Mouse (Mus musculus): Measurements from ENCODE around the gene Ngfr. TPM values are rescaled to one million over a fixed set of nuclear protein-coding genes. Genes with fewer than 3 reads are reported as not detected.

The Ngfr gene
- 40.8 and 73.9 TPM in 2 replicates for polyA plus RNA-seq (2014; fragmentation: Nextera tagmentation; extraction: Ambion mirVana)

- under 1% methylated on average over 32 of the region's 39 CpGs for WGBS
- peak within 1 kb of the TSS; percentile 77 for H3K4me2 ChIP-seq (ENCODE audit: low read depth, low read length)
- peak within 1 kb of the TSS; percentile 68 for H3K9ac ChIP-seq (replicated peaks; ENCODE audit: low read depth, low read length)
- peak; percentile 76 for ATAC-seq (ENCODE audit: low read depth)
- no peaks in the 10 kb centered on the region for H3K36me3 ChIP-seq (ENCODE audit: control insufficient read depth, insufficient read depth, low read length)
- peak within 1 kb of the TSS; percentile 47 for H3K4me3 ChIP-seq (ENCODE audit: low read depth, low read length)
- peaks cover 24% of the 10 kb centered on the region for H3K4me1 ChIP-seq (ENCODE audit: control insufficient read depth, insufficient read depth, low read length)
- H3K27me3 ChIP-seq (ENCODE audit: control insufficient read depth, insufficient read depth, low read length), result peaks cover 9% of the 10 kb centered on the region; the same call in 1 of the 2 replicates
- no peaks in the 10 kb centered on the region for H3K9me3 ChIP-seq (ENCODE audit: control insufficient read depth, low read length)
- peak within 1 kb of the TSS; percentile 78 for H3K27ac ChIP-seq (ENCODE audit: low read depth, low read length)
Observed at GRCm38 (mm10) chr11:95587423-95587951, at the start of gene Ngfr. Gene Ngfr (minus strand): TSS chr11:95587735.

GRCm38 (mm10) chr11:95635030-95635429, 47.5 kb upstream of the Ngfr start:
- no peak overlapping the region for H3K9ac ChIP-seq (replicated peaks; ENCODE audit: low read depth, low read length)
- H3K4me3 ChIP-seq (ENCODE audit: low read depth, low read length), result no peak overlapping the region
- no peaks in the 10 kb centered on the region for H3K9me3 ChIP-seq (ENCODE audit: control insufficient read depth, low read length)
- no peak overlapping the region for H3K27ac ChIP-seq (ENCODE audit: low read depth, low read length)
- no peaks in the 10 kb centered on the region for H3K27me3 ChIP-seq (ENCODE audit: control insufficient read depth, insufficient read depth, low read length)
- no peak overlapping the region for H3K4me2 ChIP-seq (ENCODE audit: low read depth, low read length)
- 36% methylated on average over 2 of the region's 2 CpGs for WGBS
- no peaks in the 10 kb centered on the region for H3K36me3 ChIP-seq (ENCODE audit: control insufficient read depth, insufficient read depth, low read length)
- H3K4me1 ChIP-seq (ENCODE audit: control insufficient read depth, insufficient read depth, low read length), result no peaks in the 10 kb centered on the region
- ATAC-seq (ENCODE audit: low read depth), result no peak

DNA sequence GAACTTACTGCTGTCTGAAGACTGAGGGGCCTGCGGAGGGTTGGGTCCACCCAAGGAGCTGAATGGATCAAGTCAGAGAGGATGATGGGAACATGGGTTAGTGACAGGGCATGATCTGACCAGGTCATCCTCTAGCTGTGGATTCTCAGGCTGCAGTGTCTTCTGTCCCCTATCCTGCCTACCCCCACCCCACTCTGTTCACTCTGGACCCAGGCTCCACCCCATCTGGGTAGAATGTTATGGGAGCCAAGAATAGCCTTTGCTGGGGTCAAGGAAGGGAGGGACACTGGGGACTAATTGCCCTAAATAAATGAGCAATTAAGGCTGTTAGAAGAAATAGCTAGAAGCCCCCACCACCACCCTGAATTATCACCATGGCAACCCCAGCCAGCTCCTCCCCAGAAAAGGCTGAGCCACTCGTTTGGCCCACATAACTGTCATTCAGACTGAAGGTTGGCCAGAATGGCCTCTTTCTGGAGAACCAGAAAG, 46.0 kb upstream of the Ngfr start:
- WGBS, result 39% methylated on average over 2 of the region's 2 CpGs
- Histone ChIP-seq H3K4me3 (ENCODE audit: low read depth, low read length) (no peak overlapping the region), H3K9ac (replicated peaks; ENCODE audit: low read depth, low read length) (no peak overlapping the region), H3K27ac (ENCODE audit: low read depth, low read length) (no peak overlapping the region), H3K36me3 (ENCODE audit: control insufficient read depth, insufficient read depth, low read length) (no peaks in the 10 kb centered on the region), H3K4me2 (ENCODE audit: low read depth, low read length) (no peak overlapping the region), H3K27me3 (ENCODE audit: control insufficient read depth, insufficient read depth, low read length) (no peaks in the 10 kb centered on the region), H3K4me1 (ENCODE audit: control insufficient read depth, insufficient read depth, low read length) (no peaks in the 10 kb centered on the region), H3K9me3 (ENCODE audit: control insufficient read depth, low read length) (no peaks in the 10 kb centered on the region)
- no peak for ATAC-seq (ENCODE audit: low read depth)

DNA sequence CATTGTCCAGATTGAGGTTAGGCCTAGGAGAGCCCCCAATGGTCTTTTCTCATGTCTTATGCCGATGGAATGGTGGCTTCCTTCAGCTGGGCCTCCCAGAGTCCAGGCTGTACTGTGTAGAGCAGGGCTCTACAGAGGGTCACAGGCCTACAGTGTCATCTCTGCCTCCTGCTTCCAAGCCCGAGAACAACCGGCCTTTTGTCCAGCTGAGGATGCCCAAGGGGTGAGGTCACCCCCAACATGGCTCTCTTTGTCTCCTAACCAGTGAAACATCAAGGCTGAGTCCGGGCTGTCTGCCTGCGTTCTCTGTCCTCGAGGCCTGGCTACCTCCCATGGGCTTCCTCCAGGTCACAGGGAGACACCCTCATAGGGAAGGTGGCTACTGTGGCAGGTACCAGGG, 44.9 kb upstream of the Ngfr start:
- Histone ChIP-seq H3K4me3 (ENCODE audit: low read depth, low read length) (no peak overlapping the region), H3K27ac (ENCODE audit: low read depth, low read length) (no peak overlapping the region), H3K4me2 (ENCODE audit: low read depth, low read length) (no peak overlapping the region), H3K4me1 (ENCODE audit: control insufficient read depth, insufficient read depth, low read length) (no peaks in the 10 kb centered on the region), H3K27me3 (ENCODE audit: control insufficient read depth, insufficient read depth, low read length) (no peaks in the 10 kb centered on the region), H3K9me3 (ENCODE audit: control insufficient read depth, low read length) (no peaks in the 10 kb centered on the region), H3K36me3 (ENCODE audit: control insufficient read depth, insufficient read depth, low read length) (no peaks in the 10 kb centered on the region), H3K9ac (replicated peaks; ENCODE audit: low read depth, low read length) (no peak overlapping the region)
- no peak for ATAC-seq (ENCODE audit: low read depth)
- WGBS, result 39% methylated on average over 6 of the region's 6 CpGs

- 74% methylated on average over 4 of the region's 4 CpGs for WGBS
Observed at GRCm38 (mm10) chr11:95631301-95631700, 43.8 kb upstream of the Ngfr start.

DNA sequence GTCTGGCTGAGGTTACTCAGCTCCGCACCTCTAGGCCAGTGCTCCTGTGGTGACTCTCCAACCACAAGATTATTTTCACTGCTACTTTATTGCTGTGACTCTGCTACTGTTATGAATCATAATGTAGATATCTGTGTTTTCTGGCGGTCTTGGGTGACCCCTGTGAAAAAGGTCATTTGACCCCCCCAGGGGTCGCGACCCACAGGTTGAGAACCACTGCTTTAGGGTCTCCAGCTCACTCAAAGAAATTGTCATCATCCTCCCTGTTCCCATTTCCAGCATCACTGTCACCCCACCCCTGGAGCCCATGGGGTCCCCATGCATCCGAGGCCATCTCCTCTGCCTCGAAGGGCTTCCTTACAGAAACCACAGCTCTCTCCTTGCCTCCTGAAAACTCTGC, 43.0 kb upstream of the Ngfr start:
- Histone ChIP-seq H3K27ac (ENCODE audit: low read depth, low read length) (no peak overlapping the region), H3K36me3 (ENCODE audit: control insufficient read depth, insufficient read depth, low read length) (no peaks in the 10 kb centered on the region), H3K4me2 (ENCODE audit: low read depth, low read length) (no peak overlapping the region), H3K4me1 (ENCODE audit: control insufficient read depth, insufficient read depth, low read length) (no peaks in the 10 kb centered on the region), H3K27me3 (ENCODE audit: control insufficient read depth, insufficient read depth, low read length) (no peaks in the 10 kb centered on the region), H3K9me3 (ENCODE audit: control insufficient read depth, low read length) (no peaks in the 10 kb centered on the region), H3K4me3 (ENCODE audit: low read depth, low read length) (no peak overlapping the region), H3K9ac (replicated peaks; ENCODE audit: low read depth, low read length) (no peak overlapping the region)
- no peak for ATAC-seq (ENCODE audit: low read depth)
- 85% methylated on average over 6 of the region's 6 CpGs for WGBS

More at GRCm38 (mm10) chr11:95631301-95631700, 43.8 kb upstream of the Ngfr start:
- Histone ChIP-seq H3K27ac (ENCODE audit: low read depth, low read length) (no peak overlapping the region), H3K36me3 (ENCODE audit: control insufficient read depth, insufficient read depth, low read length) (no peaks in the 10 kb centered on the region), H3K4me3 (ENCODE audit: low read depth, low read length) (no peak overlapping the region), H3K9ac (replicated peaks; ENCODE audit: low read depth, low read length) (no peak overlapping the region), H3K9me3 (ENCODE audit: control insufficient read depth, low read length) (no peaks in the 10 kb centered on the region), H3K27me3 (ENCODE audit: control insufficient read depth, insufficient read depth, low read length) (no peaks in the 10 kb centered on the region), H3K4me1 (ENCODE audit: control insufficient read depth, insufficient read depth, low read length) (no peaks in the 10 kb centered on the region), H3K4me2 (ENCODE audit: low read depth, low read length) (no peak overlapping the region)
- ATAC-seq (ENCODE audit: low read depth), result no peak

DNA sequence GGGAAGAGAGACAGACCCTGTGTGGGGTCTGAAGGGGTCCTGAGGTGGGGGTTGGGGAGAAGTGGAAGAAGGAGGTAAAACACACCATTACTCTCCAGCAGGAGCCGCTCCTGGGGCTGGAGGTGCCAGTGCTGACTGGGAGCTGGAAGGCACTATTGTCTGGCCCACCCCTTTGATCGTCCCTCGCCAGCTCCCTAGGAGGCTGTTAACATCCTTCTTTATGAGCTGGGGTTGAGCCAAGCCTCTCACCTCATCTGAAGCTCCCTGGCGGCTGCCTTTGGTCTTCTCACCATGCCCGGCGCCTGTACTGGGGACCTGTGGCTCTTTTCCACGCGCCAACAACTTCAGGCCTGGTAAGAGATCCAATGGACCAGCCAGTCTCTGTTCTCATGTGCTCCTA, 34.9 kb upstream of the Ngfr start:
- Histone ChIP-seq H3K4me1 (ENCODE audit: control insufficient read depth, insufficient read depth, low read length) (peaks cover 9% of the 10 kb centered on the region; the same call in 1 of the 2 replicates), H3K36me3 (ENCODE audit: control insufficient read depth, insufficient read depth, low read length) (no peaks in the 10 kb centered on the region), H3K27me3 (ENCODE audit: control insufficient read depth, insufficient read depth, low read length) (no peaks in the 10 kb centered on the region), H3K27ac (ENCODE audit: low read depth, low read length) (no peak overlapping the region), H3K4me3 (ENCODE audit: low read depth, low read length) (no peak overlapping the region), H3K9me3 (ENCODE audit: control insufficient read depth, low read length) (no peaks in the 10 kb centered on the region), H3K9ac (replicated peaks; ENCODE audit: low read depth, low read length) (no peak overlapping the region), H3K4me2 (ENCODE audit: low read depth, low read length) (no peak overlapping the region)
- ATAC-seq (ENCODE audit: low read depth), result no peak
- 19% methylated on average over 8 of the region's 8 CpGs for WGBS

DNA sequence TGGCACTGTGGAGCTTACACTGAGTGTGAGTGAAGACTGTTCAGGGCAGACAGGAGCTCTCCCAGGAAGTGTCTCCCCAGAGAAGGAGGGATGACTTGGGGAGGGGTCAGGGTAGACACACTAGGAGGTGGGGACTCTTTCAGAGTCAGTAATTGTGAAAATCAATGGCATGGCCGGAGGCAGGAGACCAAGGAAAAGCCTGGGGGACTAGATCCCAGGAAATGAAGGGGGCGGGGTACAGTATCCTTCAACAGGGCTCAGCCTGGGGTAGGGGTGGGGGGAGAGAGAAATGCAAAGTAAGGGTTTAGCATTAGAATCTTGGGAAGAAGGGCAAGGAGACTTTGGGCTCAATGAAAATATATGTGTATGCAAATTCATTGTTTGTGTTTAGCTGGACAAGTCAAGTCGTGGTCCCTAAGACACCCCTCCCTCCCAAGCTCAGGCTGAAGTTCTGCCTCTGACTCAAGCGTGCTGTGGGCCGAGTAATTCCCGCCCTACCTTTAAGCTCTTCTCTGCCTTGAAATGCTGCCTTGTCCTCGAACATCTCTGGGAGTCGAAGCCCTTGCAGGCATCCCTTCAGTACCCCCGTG, 34.1 kb upstream of the Ngfr start:
- peaks cover 9% of the 10 kb centered on the region; the same call in 1 of the 2 replicates for H3K4me1 ChIP-seq (ENCODE audit: control insufficient read depth, insufficient read depth, low read length)
- H3K27me3 ChIP-seq (ENCODE audit: control insufficient read depth, insufficient read depth, low read length), result no peaks in the 10 kb centered on the region
- no peaks in the 10 kb centered on the region for H3K36me3 ChIP-seq (ENCODE audit: control insufficient read depth, insufficient read depth, low read length)
- H3K9me3 ChIP-seq (ENCODE audit: control insufficient read depth, low read length), result no peaks in the 10 kb centered on the region
- no peak overlapping the region for H3K4me2 ChIP-seq (ENCODE audit: low read depth, low read length)
- ATAC-seq (ENCODE audit: low read depth), result no peak
- no peak overlapping the region for H3K4me3 ChIP-seq (ENCODE audit: low read depth, low read length)
- H3K27ac ChIP-seq (ENCODE audit: low read depth, low read length), result no peak overlapping the region
- WGBS, result 23% methylated on average over 9 of the region's 9 CpGs
- no peak overlapping the region for H3K9ac ChIP-seq (replicated peaks; ENCODE audit: low read depth, low read length)

- Histone ChIP-seq H3K9me3 (ENCODE audit: control insufficient read depth, low read length) (no peaks in the 10 kb centered on the region), H3K4me3 (ENCODE audit: low read depth, low read length) (no peak overlapping the region), H3K27ac (ENCODE audit: low read depth, low read length) (no peak overlapping the region), H3K9ac (replicated peaks; ENCODE audit: low read depth, low read length) (no peak overlapping the region), H3K4me1 (ENCODE audit: control insufficient read depth, insufficient read depth, low read length) (peaks cover 9% of the 10 kb centered on the region; the same call in 1 of the 2 replicates), H3K4me2 (ENCODE audit: low read depth, low read length) (no peak overlapping the region), H3K36me3 (ENCODE audit: control insufficient read depth, insufficient read depth, low read length) (no peaks in the 10 kb centered on the region), H3K27me3 (ENCODE audit: control insufficient read depth, insufficient read depth, low read length) (no peaks in the 10 kb centered on the region)
- ATAC-seq (ENCODE audit: low read depth), result no peak
- WGBS, result 48% methylated on average over 4 of the region's 4 CpGs
Observed at GRCm38 (mm10) chr11:95621010-95621409, 33.5 kb upstream of the Ngfr start.
